Mouse (Mus musculus) T-cell, adult 2 months (primary cell): Measurements from ENCODE around the gene Zc3h18.

Source experiments
- DNase-seq: peaks from one replicate; pipeline ENCODE4 v3.0.0; 2022; ENCODE audit warnings: low spot score

The Zc3h18 gene

DNA sequence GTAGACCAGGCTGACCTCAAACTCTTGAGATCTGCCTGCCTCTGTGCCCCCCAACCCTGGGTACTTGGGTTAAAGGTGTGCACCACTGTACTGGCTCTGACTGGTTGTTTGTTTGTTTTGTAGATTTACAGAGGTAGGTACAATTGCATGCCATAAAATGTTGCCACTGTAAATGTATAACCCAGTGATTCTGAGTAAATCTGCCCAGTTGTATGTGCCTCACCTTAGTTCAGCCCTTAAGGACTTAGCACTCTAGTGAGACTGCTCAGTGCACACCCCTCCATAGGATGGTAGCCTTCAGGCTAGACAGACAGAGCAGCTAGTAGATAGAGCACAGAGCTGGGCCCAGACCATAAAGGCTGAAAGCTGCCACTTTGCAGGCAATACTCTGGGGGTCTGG lies 17.3 kb downstream of the Zc3h18 start:
- no peak for DNase-seq

DNA sequence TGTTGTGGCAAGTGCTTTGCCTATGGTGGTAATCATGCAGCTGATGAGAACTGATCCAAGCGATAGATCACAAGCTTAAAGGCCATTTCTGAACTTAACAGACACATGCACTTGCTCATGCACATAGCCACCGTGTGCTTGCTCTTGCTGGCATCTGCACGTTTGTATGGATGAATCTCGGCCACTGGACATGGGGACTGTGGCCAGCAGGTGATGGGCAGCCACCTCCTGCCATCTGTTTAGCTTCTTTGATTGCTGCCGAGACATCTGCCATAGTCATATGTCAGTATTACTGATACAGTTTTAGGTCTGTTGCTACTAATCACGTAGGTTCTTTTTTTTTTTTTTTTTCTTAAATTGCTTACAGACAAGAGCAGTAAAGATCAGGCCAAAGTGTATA lies 18.9 kb downstream of the Zc3h18 start:
- DNase-seq, result no peak

DNA sequence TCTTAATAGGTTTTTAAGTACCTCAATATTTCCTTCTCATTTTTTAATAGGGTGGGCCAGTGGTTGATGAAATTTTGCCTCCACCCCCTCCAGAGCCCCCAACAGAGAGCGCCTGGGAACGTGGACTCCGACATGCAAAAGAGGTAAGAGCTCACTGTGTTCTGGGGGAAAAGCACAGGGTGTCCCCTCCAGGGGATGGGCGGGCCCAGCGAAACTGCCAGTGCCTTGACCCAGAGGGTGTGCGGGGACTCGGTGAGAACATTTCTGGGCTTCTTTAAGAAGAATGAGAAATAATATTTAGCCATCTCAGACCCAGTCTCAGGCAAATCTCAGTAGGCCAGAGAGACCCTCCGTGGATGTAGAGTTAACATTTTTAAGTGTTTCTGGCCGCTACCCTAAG lies 21.8 kb downstream of the Zc3h18 start:
- no peak for DNase-seq

DNA sequence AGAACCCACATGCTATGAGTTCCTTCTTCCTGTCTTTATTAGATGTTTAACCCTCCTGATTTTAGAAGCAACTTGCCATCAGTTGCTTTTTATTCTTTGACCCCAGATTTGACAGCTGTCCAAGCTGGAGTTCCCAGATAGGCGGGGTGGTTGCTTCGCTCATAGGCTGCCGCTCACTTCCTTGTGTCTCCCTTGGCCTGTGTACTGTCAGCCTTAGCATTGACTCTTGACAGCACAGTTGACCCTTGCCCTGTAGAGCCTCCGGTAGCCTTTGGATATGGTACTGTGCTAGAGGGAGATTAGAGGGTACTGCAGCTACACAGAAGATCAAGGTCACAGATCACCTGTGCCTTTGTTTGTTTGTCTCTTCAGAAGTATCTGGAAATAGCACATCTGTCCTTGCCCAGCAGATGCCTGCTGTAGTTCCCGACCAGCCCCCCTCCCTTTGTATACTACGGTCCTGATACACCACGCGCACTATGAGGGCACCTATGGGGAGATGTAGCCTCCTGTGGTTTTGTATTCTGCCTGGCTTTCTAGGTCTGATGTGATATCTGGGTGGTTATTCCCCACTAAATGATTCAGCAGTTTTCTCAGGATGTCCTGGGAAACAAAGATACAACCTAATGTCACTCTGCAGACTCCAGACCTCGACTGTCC lies 28.9 kb downstream of the Zc3h18 start:
- no peak for DNase-seq

DNA sequence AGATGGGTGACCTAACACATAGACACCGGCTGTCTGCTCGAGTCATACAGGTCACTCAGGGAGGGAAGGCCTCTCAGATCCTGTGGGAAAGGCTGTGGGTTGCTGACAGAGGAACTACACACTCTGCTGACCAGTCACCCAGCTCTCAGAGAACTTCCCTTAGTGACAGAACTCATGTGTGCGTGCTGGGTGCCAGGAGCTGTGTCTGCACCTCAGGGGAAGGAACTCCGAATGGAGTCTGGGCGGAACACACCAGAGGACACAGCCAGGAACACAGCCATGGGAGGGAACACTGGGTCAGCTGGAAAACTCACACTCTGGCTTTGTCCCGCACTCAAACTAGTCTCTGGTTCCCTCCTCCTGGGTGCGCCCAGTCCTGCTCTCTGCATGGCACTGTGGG lies 31.3 kb downstream of the Zc3h18 start:
- DNase-seq, result no peak

DNA sequence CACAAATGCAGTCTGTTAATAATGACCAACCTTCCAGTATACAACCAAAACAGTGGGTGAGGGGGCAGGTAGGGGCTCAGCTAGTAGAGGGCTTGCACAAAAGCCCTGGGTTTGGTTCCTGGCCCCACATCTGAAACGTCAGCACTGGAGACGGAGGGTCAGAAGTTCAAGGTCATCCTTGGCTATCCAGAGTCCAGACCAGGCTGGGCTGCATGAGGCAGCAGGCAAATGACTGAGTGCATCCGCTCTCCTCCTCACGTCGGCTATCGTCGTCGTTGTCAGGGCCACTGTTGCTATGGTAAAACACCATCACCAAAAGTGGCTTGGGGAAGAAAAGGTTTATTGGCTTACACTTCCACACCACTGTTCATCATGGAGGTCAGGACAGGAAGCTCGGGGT lies 37.9 kb downstream of the Zc3h18 start:
- DNase-seq, result no peak

DNA sequence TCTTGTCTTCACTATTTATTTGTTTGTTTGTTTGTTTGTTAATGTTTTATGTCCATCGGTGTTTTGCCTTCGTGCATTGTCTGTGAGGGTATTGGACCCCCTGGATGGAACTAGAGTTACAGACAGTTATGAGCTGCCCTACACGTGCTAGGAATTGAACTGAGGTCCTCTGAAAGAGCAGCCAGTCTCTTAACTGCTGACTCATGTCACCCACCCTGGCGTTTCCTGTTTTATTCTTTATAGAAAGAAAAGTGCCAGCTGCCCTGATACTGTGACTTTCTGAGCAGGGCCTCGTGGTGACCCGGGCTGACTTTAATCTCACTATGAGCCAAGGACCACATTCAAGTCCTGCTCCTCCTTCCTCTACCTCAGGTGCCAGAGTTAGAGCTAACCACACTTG lies 39.1 kb downstream of the Zc3h18 start:
- DNase-seq, result no peak

DNA sequence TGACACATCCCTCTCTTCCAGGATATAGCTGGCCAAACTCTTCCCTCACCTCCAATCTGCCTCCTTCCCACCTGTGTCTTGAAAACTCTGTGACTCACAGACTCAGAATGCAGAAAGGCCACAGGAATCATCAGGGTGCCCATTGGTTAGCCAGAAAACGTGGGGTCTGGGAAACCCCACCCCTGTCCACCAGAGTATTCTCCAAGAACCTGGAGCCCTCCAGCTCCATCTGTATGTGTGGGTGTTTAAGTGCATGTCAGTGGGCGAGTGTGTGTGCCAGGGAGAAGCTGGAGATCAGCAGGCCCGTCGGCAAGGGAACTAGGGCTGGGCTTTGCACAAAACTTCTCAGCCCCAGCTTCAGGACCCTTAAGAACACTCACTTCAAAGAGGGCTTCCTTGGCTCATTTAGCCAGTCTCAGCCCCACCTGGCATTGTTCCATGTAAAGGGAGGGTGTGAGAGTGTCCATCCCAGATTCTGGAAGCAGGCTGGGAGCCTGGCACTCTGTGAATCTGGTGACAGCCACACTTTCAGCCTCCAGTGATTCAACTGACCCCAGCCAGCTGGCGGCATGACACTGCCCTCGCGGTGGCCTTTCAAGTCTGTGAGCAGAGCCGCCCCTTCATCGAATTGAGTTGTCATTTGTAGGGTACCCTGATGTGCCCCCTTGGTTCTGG lies 43.6 kb downstream of the Zc3h18 start:
- no peak for DNase-seq

DNA sequence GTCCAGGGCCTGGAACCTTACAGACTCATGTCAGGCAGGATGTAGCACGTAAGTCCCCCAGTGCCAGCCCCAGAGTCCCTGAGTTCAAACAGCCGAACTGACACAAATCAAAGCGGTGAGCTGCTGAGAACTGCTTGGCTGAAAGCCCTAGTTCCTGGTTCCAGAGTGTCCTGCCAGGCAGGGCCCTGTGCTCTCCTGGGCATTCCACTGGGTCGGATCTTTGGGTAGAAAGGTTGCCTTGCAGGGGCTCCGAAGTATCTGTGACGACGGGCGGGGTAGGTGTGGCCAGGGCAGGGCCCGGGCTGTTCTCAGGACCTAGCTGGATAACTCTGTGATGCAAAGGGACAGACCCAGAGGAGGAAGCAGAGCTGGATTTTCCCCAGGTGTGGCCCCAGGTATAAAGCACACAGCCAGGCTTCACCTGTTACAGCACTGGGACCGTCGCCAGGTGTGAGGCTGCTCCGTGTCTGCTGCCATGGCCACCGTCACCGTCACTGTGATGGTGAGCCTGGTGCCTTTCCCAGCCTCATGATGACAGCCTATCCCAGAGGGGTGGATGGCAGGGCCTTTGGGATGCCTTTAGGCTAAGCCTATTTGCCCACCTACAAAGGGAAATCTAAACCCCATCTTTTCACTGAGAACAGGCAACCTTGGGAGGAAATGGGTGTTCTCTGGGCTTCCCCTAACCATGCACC lies 45.1 kb downstream of the Zc3h18 start, which contains the start of gene Il17c:
Gene Il17c, plus strand, starts transcription at position 645 of the 695 bp plus-strand sequence.
- DNase-seq, result no peak

DNA sequence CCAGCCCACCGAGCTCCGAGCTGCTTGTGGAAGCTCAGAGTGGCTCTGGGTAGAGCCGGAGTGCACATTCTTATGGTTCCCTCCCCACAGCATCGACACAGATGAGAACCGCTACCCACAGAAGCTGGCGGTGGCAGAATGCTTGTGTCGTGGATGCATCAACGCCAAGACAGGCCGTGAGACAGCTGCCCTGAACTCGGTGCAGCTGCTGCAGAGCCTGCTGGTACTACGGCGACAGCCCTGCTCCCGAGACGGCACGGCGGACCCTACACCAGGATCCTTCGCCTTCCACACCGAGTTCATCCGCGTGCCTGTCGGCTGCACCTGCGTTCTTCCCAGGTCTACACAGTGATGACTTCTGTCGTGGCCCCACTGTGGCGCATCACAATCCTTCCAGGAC lies 46.8 kb downstream of the Zc3h18 start:
- DNase-seq, result no peak

DNA sequence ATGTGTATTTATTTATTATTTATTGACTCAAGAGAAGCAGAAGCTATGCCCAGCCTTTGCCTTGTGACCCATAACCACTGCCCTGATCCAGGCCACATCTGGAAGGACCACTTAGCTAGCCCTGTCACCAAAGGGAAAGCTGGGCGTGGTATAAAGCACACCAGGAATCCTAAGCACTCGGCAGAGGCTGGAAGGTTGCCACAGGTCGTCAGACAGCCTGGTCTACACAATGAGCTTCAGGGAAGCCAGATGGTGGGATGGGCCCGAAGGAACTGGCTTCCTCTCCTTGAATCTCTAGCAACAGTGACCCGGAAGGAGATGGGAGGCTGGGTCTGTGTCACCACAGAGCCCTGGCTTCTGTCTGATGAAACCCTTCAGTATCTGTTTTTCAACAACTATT lies 47.2 kb downstream of the Zc3h18 start:
- DNase-seq, result no peak

DNA sequence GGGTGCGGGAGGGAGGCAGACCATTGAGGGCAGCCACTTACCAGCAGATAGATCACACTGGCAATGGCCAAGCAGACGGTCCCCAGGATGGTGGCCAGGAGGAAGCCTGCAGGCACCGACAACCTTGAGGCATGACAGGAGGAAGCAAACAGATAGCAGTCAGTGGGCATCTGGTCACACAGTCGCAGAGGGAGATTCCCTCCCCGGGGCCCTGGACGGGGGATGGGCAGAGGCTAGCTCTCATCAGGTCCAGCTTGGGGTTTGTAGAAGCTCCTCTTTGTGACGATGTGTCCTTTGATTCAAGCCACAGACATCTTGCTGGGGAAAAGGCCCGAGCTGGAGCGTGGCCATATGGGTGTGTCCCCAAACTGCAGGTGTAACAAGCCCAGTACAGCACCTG lies 49.7 kb downstream of the Zc3h18 start:
- DNase-seq, result no peak

DNA sequence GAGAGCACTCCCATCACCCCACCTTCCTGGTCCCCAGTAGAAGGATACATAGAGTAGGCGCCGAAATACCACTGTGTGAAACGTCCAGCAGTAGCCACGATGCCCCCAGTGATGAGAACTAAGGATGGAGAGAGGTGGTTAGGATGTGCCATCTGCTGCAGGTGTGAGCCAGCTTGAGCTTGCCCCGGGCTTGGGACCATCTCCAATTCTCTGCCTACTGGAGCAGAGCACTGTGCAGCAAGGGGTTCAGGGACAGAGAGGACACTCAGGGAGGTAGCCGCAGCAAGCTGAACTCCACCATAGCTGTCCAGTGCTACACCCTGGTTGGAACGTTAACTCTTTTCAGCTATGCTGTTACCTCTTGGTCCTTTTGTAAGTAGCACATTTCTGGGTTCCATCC lies 51.2 kb downstream of the Zc3h18 start:
- no peak for DNase-seq

DNA sequence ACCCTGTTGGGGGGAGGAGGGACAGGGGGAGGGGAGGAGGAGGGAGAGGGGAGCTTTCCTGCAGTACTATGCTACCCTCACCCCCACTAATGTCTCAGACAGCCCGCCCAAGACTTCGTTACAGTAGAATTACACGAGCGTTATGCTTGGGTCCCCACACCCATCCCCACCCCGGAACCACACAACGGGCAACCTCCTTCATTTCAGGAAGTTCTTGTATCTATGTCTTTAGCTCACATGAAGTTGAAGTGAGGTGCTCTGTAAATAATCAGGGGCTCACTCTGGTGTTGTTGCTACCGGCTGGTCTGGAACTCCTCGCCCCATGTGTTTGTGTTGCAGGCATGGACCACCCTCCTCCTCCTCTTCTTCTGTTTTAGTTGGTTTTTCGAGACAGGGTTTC lies 51.8 kb downstream of the Zc3h18 start:
- no peak for DNase-seq

DNA sequence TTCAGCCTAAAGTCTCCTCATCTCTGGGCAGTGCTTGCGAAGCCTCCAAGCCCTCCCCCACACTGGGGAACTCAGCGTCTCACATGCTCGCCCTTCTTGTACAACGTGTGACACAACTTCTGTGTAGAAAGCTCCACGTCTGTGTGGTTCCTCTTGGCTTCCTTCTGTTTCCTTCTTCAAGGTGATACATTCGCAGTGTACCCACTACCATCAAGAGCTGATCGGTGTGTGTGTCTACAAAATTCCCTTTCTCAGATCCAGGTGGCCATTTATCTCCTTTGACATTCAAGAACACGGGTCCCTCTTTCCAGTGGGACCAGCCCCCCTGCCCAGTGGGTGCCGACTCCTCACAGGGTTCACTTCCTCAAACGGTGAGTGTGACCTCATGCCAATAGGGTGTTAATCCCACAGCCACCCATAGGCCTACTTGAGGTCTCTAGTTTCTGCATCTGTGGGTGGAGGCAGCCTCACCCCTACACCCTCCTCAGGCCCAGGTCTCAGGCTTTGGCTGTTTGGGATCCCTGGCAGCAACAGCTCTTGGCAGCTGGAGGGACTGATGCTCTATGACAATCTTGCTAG lies 53.7 kb downstream of the Zc3h18 start:
- peak; percentile 27 for DNase-seq

DNA sequence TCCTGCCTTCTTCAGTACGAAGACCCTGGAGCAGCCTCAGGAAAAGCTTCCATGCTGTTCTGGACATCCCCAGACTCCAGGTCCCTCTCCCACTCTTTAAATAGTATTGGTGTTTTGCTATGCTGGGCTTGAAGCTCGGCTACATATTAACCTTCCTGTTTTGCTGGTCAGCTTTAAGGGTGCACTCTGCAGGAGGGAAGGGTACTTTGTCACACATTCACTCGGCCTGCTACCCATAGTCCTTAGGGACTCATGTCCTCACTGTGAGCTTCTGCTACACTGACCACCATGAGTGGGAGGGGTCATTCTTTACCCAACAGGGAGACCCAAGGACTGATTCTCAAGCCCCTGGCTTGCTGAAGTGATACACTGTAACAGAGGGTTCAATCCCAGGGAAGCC lies 54.2 kb downstream of the Zc3h18 start:
- no peak for DNase-seq

DNA sequence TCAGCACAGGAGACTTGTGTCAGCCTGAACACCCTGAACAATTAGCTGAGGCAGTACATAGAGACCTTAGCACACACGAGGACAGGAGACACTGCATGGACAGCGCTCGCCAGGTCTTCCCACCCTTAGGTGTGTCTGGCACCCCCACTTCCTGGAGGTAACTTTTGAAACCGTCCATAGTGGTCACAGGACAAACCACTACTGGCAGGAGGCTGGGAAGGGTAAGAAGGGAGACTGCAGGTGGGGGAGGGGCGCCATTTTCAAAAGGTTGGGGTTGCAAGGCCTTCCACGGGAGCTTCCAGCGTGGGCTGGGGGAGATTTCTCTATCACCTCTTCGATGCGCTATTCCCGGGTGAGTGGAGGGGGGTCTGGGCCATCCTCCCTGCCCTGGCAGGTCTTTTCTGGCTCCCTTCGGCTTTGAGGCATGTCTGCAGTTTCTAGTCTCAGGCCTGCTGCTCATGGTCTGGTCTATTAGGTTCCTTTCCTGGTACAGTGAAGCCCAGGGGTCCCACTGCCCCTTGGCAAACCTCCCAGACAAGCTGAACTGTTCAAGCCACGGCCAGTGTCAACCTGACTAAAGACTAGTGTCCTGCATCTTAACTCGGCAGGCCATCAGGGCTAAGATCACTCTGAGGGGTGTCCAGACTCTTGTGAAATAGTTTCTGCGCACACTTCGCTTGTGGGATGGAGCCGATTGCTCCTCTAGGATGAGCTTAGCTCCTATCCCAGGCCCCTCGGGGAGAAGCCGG lies 55.5 kb downstream of the Zc3h18 start:
- peak; percentile 14 for DNase-seq

DNA sequence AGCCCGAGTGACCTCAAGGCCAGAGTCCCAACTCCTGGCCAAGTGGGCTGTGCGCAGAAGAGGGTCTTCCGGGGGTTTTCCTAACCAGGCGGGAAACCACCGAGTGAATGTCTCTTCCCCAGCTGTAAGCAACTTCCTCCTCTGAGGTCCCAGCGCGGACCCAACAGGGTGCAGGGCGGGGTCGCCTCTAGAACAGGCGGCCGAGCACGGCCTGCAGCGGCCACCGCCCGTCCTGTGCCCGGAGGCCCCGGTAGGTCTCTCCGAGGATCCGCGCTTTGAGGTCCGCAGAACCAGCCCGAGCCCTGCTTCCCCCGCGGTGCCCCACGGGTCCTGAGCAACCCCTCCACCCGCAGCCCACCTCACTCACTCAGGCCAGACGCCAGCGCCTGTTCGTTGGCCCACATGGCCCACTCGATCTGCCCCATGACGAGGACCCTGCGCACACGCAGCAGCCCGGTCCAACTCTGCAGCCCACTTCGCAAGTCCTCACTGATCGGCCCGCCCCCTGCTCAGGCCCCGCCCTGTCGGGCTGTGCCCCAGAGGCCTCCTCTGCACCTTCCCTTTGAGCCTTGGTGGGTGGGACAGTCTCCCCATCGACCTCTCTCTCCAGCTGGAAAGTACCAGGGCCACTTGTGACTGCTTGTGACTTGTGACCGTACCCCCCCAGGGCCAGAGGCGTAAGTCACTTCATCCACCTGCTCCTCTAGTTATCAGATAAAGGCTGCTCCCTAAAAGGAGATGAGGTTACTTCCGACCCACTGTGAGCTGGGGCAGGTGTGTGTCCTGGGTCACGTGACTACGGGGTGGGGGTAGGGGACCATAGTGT lies 56.2 kb downstream of the Zc3h18 start, which contains the start of gene Cyba:
Gene Cyba, minus strand, starts transcription at position 488 of the 826 bp plus-strand sequence.
- DNase-seq, result peak; percentile 80

DNA sequence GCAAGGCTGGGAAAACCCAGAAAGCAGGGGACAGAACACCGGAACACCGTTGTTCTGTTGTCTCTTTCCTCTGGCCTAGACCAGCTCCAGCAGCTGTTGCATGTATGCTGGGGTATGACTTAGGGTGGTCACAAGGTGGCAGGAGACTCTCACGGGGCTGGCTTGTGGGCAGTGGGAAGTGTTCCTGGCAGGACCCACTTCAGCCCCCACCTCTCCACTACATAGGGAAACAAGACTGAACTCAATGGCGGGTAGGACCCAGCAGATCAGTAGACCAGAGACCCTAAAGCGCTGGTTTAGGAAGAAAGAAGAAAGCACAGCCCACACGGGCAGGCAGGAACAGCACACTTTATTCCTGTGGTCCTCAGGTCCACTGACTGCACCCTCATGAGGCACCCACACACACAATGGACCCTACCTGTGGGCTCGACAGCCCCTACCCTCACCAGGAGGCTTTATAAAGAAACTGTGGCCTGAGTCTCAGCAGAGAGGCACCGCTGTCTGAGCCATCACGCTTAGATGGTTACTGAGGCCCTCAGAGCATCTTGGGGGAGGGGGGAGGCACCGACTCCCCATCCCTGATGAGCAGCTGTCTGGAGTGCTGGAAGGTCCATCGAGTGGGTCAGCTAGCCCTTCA lies 57.0 kb downstream of the Zc3h18 start:
- DNase-seq, result no peak

DNA sequence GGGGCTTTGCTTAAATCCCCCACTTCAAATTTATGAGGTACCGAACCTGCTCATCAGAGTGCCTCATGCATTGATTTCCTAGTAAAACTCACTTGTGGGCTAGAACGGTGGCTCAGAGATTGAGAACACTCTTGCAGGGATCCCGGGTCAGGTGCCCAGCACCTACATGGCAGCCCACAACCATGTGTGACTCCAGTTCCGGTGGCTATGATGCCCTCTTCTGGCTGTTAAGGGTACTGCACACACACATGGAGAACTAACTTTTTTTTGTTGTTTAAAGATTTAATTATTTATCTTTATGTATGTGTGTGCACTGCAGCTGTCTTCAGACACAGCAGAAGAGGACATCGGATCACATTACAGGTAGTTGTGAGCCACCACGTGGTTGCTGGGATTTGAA lies 59.0 kb downstream of the Zc3h18 start:
- DNase-seq, result peak; percentile 31

DNA sequence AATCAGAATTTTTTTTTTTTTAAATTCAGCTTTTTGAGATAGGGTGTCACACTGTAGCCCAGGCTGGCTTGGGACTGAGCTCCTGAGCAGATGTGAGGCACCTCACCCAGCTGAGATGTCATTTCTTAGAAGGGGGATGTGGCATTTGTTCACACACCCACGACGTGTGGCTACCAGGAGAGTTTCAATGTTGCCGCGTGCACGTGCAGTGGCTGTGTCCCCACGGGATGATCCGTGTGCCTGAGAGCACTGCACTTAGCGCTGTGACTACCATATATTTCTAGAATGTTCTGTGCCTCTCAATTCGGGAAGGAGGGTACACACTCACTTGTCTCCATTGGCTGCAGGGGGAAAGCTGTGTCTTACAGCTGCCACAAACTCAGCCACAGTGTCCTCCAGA lies 59.7 kb downstream of the Zc3h18 start:
- DNase-seq, result no peak
